13 mouse cellular contexts compared by ENCODE assay signal in genomic region chr14:8867641-8868040, GRCm38 (mm10).
A peak's percentile ranks its signal among the peaks of the same experiment; 100 is the strongest.
DNase-seq lines count a peak whose midpoint lies in the region; ATAC-seq lines count a peak whose summit lies in the region.
"Had no signal": no experiment of that assay in that cellular context is flagged by ENCODE, and none has a peak within 500 bp of the region (broad histone marks: within the 10 kb centered on the region; RNA-seq: fewer than 3 reads in every experiment).

No protein-coding gene starts in this region.

- ATAC-seq in heart, embryonic 11.5 days (replicated peaks; ENCODE audit: insufficient number of reproducible peaks, low FRiP score, low TSS enrichment) = no peak
- ATAC-seq: activated CD4-positive, CD25-positive, alpha-beta regulatory T cell, adult 4 months had no signal

- H3K4me2 ChIP-seq in heart, embryonic 11.5 days = no peak overlapping the region
- H3K4me2 ChIP-seq: lung, embryonic 15.5 days; midbrain, embryonic 11.5 days had no signal

- DNase-seq in cerebellum, postnatal 10 days = peak; percentile 68 to 77
- DNase-seq in cerebellum, adult 11 months = no peak
- peak; percentile 16 to 20 for DNase-seq in cerebellum, postnatal 36 days
- peak; percentile 55 for DNase-seq in layer of hippocampus, adult 9-10 months (ENCODE audit: low spot score)
- DNase-seq in left cerebral cortex, postnatal 36 days (ENCODE audit: low spot score in 2 of 2) = peak; percentile 58 to 75
- no peak for DNase-seq in thymus, postnatal 0 days (ENCODE audit: low spot score)
- DNase-seq in spleen, adult 18-20 months = no peak
- DNase-seq: kidney, adult 18-20 months had no signal

- H3K27me3 ChIP-seq in heart, embryonic 11.5 days (ENCODE audit: control insufficient read depth, insufficient read depth, low read length) = no peaks in the 10 kb centered on the region
- H3K27me3 ChIP-seq: lung, embryonic 15.5 days had no signal

- intact Hi-C loops in left cerebral cortex, postnatal 36 days (cut with DNase I) = no loop called here

- no peak overlapping the region for H3K27ac ChIP-seq in heart, embryonic 11.5 days (ENCODE audit: low read depth, low read length)
- H3K27ac ChIP-seq: lung, embryonic 15.5 days had no signal

- H3K4me1 ChIP-seq in heart, embryonic 11.5 days (ENCODE audit: control insufficient read depth, insufficient read depth, low read length) = no peaks in the 10 kb centered on the region
- H3K4me1 ChIP-seq: lung, embryonic 15.5 days had no signal

- 83% methylated on average over 5 of the region's 5 CpGs for WGBS in heart, embryonic 11.5 days (ENCODE audit: insufficient replicate concordance)

- H3K4me3 ChIP-seq in heart, embryonic 11.5 days (ENCODE audit: low read depth, low read length) = no peak overlapping the region
- H3K4me3 ChIP-seq: lung, embryonic 15.5 days had no signal

- H3K9me3 ChIP-seq in heart, embryonic 11.5 days (replicated peaks; ENCODE audit: control insufficient read depth, low read length) = no peaks in the 10 kb centered on the region
- H3K9me3 ChIP-seq: G1E; lung, embryonic 15.5 days had no signal

- no peaks in the 10 kb centered on the region for H3K36me3 ChIP-seq in heart, embryonic 11.5 days (ENCODE audit: control insufficient read depth, insufficient read depth, low read length)
- H3K36me3 ChIP-seq: G1E; lung, embryonic 15.5 days had no signal

- H3K9ac ChIP-seq in heart, embryonic 11.5 days (ENCODE audit: low read depth, low read length) = no peak overlapping the region
- H3K9ac ChIP-seq: lung, embryonic 15.5 days had no signal

Comparison
In these comparisons a context has a peak if more than half of its experiments do, and no peak if none do; other contexts are left out.
1. DNase-seq: peak in cerebellum, postnatal 10 days (2 of 2), cerebellum, postnatal 36 days (2 of 2), layer of hippocampus, adult 9-10 months (single experiment) and left cerebral cortex, postnatal 36 days (2 of 2); none in cerebellum, adult 11 months (single experiment), thymus, postnatal 0 days (single experiment) and spleen, adult 18-20 months (0 of 2).